Mouse (Mus musculus) midbrain, embryonic 11.5 days (tissue): ENCODE measurements around the gene Car6. TPM values are rescaled to one million over a fixed set of nuclear protein-coding genes. Genes with fewer than 3 reads are reported as not detected.

Experiments used
- ATAC-seq: fragments of 200-750 bp; cut with Nextera tagmentation; 2 replicates; pipeline ENCODE4 v1.8.0; 2017; ENCODE audit warnings: moderate TSS enrichment, moderate library complexity; ENCODE audit not compliant: low FRiP score
- DNase-seq: peaks from one replicate; pipeline ENCODE4 v3.0.0; 2015; ENCODE audit warnings: low spot score; ENCODE audit errors: missing footprints
- H3K27ac ChIP-seq: fragments of 300-500 bp; sonication (generic); 2 replicates; pipeline ENCODE4 v1.5.1; 2014; ENCODE audit warnings: low read depth, low read length
- H3K27me3 ChIP-seq: fragments of 300-500 bp; sonication (generic); 2 replicates; pipeline ENCODE4 v1.6.1; 2014; ENCODE audit warnings: mild to moderate bottlenecking, low read length, moderate library complexity, mixed read lengths; ENCODE audit not compliant: control insufficient read depth, insufficient read depth
- H3K36me3 ChIP-seq: fragments of 300-500 bp; sonication (generic); 2 replicates; pipeline ENCODE4 v1.6.1; 2014; ENCODE audit warnings: mild to moderate bottlenecking, low read length, moderate library complexity, mixed read lengths; ENCODE audit not compliant: control insufficient read depth, insufficient read depth
- H3K4me1 ChIP-seq: fragments of 300-500 bp; sonication (generic); 2 replicates; pipeline ENCODE4 v1.6.1; 2014; ENCODE audit warnings: low read length; ENCODE audit not compliant: control insufficient read depth, insufficient read depth
- H3K4me2 ChIP-seq: fragments of 300-500 bp; sonication (generic); 2 replicates; pipeline ENCODE4 v1.6.1; 2014; ENCODE audit warnings: mild to moderate bottlenecking, moderate library complexity
- H3K4me3 ChIP-seq: fragments of 300-500 bp; sonication (generic); 2 replicates; pipeline ENCODE4 v1.5.1; 2014; ENCODE audit warnings: low read depth, low read length
- H3K9ac ChIP-seq: fragments of 300-500 bp; sonication (generic); 2 replicates; pipeline ENCODE4 v1.6.1; 2014; ENCODE audit warnings: low read length
- H3K9me3 ChIP-seq: fragments of 300-500 bp; sonication (generic); 2 replicates; pipeline ENCODE4 v1.6.1; 2016; ENCODE audit warnings: low read length; ENCODE audit not compliant: control insufficient read depth
- WGBS: fragments of 180-500 bp; shearing (Covaris S2); extraction: QIAGEN DNeasy Blood & Tissue Kit; methylation state at CpG from one replicate; pipeline ENCODE4 v1.1.7; 2014; 5-methylcytosine and 5-hydroxymethylcytosine counted together
- polyA plus RNA-seq: library from polyadenylated mRNA; unstranded; fragments of >200 nt; fragmentation: Nextera tagmentation; extraction: Ambion mirVana; gene quantifications from 2 replicates; pipeline ENCODE4 v1.2.1, GENCODE M21; 2014

The Car6 gene
- polyA plus RNA-seq, 1 experiment from 2014 or later: not detected

- Histone ChIP-seq H3K9ac (no peak overlapping the region), H3K9me3 (no peaks in the 10 kb centered on the region), H3K4me3 (no peak overlapping the region), H3K27ac (no peak overlapping the region), H3K27me3 (no peaks in the 10 kb centered on the region), H3K36me3 (no peaks in the 10 kb centered on the region), H3K4me2 (no peak overlapping the region), H3K4me1 (peaks cover 21% of the 10 kb centered on the region)
- DNase-seq (no peak), ATAC-seq (no peak)
- WGBS: 51% methylated on average over 8 of the region's 8 CpGs
Observed at GRCm38 (mm10) chr4:150231871-150232270, 30.7 kb upstream of the Car6 start.

- H3K9ac ChIP-seq: peak overlapping the region; percentile 32
- no peak for ATAC-seq
- H3K4me2 ChIP-seq: peak overlapping the region; percentile 8; the same call in 1 of the 2 replicates
- peak; percentile 87 for DNase-seq
- H3K4me1 ChIP-seq: peaks cover 17% of the 10 kb centered on the region
- 5% methylated on average over 21 of the region's 21 CpGs for WGBS
- H3K27me3 ChIP-seq: no peaks in the 10 kb centered on the region
- no peak overlapping the region for H3K4me3 ChIP-seq
- no peaks in the 10 kb centered on the region for H3K36me3 ChIP-seq
- H3K9me3 ChIP-seq: no peaks in the 10 kb centered on the region
- no peak overlapping the region for H3K27ac ChIP-seq
Observed at GRCm38 (mm10) chr4:150230460-150231407, 29.6 kb upstream of the Car6 start.

- ATAC-seq (no peak), DNase-seq (peak; percentile 73)
- no peaks in the 10 kb centered on the region for H3K36me3 ChIP-seq
- no peak overlapping the region for H3K4me3 ChIP-seq
- no peaks in the 10 kb centered on the region for H3K9me3 ChIP-seq
- H3K4me2 ChIP-seq: no peak overlapping the region
- H3K27me3 ChIP-seq: no peaks in the 10 kb centered on the region
- H3K27ac ChIP-seq: no peak overlapping the region
- H3K9ac ChIP-seq: no peak overlapping the region
- H3K4me1 ChIP-seq: peaks cover 17% of the 10 kb centered on the region
- WGBS: 30% methylated on average over 11 of the region's 15 CpGs
Observed at GRCm38 (mm10) chr4:150229747-150230390, 28.7 kb upstream of the Car6 start.

GRCm38 (mm10) chr4:150228581-150229348, 27.6 kb upstream of the Car6 start:
- ATAC-seq (no peak), DNase-seq (peak; percentile 82)
- no peaks in the 10 kb centered on the region for H3K36me3 ChIP-seq
- no peak overlapping the region for H3K4me2 ChIP-seq
- no peaks in the 10 kb centered on the region for H3K9me3 ChIP-seq
- H3K27me3 ChIP-seq: no peaks in the 10 kb centered on the region
- H3K4me1 ChIP-seq: peaks cover 17% of the 10 kb centered on the region
- H3K9ac ChIP-seq: no peak overlapping the region
- WGBS: 48% methylated on average over 7 of the region's 7 CpGs
- H3K4me3 ChIP-seq: no peak overlapping the region
- H3K27ac ChIP-seq: no peak overlapping the region

- H3K27ac ChIP-seq: no peak overlapping the region
- DNase-seq: peak; percentile 80
- H3K27me3 ChIP-seq: no peaks in the 10 kb centered on the region
- no peak for ATAC-seq
- H3K4me3 ChIP-seq: no peak overlapping the region
- no peaks in the 10 kb centered on the region for H3K36me3 ChIP-seq
- H3K4me2 ChIP-seq: no peak overlapping the region
- H3K9ac ChIP-seq: no peak overlapping the region
- no peaks in the 10 kb centered on the region for H3K9me3 ChIP-seq
- WGBS: 69% methylated on average over 7 of the region's 7 CpGs
- peaks cover 17% of the 10 kb centered on the region for H3K4me1 ChIP-seq
Observed at GRCm38 (mm10) chr4:150226818-150227688, 25.9 kb upstream of the Car6 start.

- no peaks in the 10 kb centered on the region for H3K9me3 ChIP-seq
- no peak for DNase-seq
- H3K9ac ChIP-seq: no peak overlapping the region
- no peak overlapping the region for H3K4me3 ChIP-seq
- H3K27ac ChIP-seq: no peak overlapping the region
- H3K27me3 ChIP-seq: no peaks in the 10 kb centered on the region
- H3K4me2 ChIP-seq: no peak overlapping the region
- no peaks in the 10 kb centered on the region for H3K36me3 ChIP-seq
- no peak for ATAC-seq
- WGBS: 94% methylated on average over 1 of the region's 1 CpGs
- peaks cover 10% of the 10 kb centered on the region for H3K4me1 ChIP-seq
Observed at GRCm38 (mm10) chr4:150225700-150226099, 24.6 kb upstream of the Car6 start.

- no peaks in the 10 kb centered on the region for H3K9me3 ChIP-seq
- no peak overlapping the region for H3K4me3 ChIP-seq
- no peak for ATAC-seq
- H3K36me3 ChIP-seq: no peaks in the 10 kb centered on the region
- no peak overlapping the region for H3K9ac ChIP-seq
- H3K27ac ChIP-seq: no peak overlapping the region
- no peaks in the 10 kb centered on the region for H3K27me3 ChIP-seq
- no peak overlapping the region for H3K4me2 ChIP-seq
- WGBS: 90% methylated on average over 4 of the region's 4 CpGs
- H3K4me1 ChIP-seq: peaks cover 4% of the 10 kb centered on the region; the same call in 1 of the 2 replicates
- no peak for DNase-seq
Observed at GRCm38 (mm10) chr4:150223830-150224229, 22.7 kb upstream of the Car6 start.

- no peak overlapping the region for H3K4me2 ChIP-seq
- no peak overlapping the region for H3K4me3 ChIP-seq
- no peak overlapping the region for H3K9ac ChIP-seq
- no peak overlapping the region for H3K27ac ChIP-seq
- 48% methylated on average over 10 of the region's 10 CpGs for WGBS
- H3K9me3 ChIP-seq: no peaks in the 10 kb centered on the region
- H3K36me3 ChIP-seq: no peaks in the 10 kb centered on the region
- H3K4me1 ChIP-seq: no peaks in the 10 kb centered on the region
- H3K27me3 ChIP-seq: no peaks in the 10 kb centered on the region
- DNase-seq: no peak
- ATAC-seq: no peak
Observed at GRCm38 (mm10) chr4:150221017-150221640, 20.0 kb upstream of the Car6 start.
